Mouse (Mus musculus) small intestine, adult 2 months (tissue): ENCODE measurements at regions not wholly inside any gene's neighbourhood (a gene's known extent, or its start where the extent isn't known, plus 50 kb on each side); places are given as distances from the start of the nearest gene placed in this dataset.

Experiments
- H3K27ac ChIP-seq: fragments of 200-500 bp; 2 replicates; pipeline ENCODE4 v1.5.1; 2012; ENCODE audit warnings: low read depth, low read length, control low read depth, inconsistent platforms; ENCODE audit not compliant: insufficient read depth
- H3K27me3 ChIP-seq: fragments of 200-500 bp; 2 replicates; pipeline ENCODE4 v1.6.1; 2012; ENCODE audit warnings: mild to moderate bottlenecking, moderate library complexity, low read length, inconsistent platforms; ENCODE audit not compliant: control insufficient read depth, insufficient read depth
- H3K36me3 ChIP-seq: fragments of 200-500 bp; 2 replicates; pipeline ENCODE4 v1.6.1; 2012; ENCODE audit warnings: mild to moderate bottlenecking, low read length, control low read depth, inconsistent platforms; ENCODE audit not compliant: control insufficient read depth, insufficient read depth
- H3K4me1 ChIP-seq: fragments of 200-500 bp; 2 replicates; pipeline ENCODE4 v1.6.1; 2012; ENCODE audit warnings: low read length, inconsistent platforms, mixed read lengths; ENCODE audit not compliant: control insufficient read depth, insufficient read depth, insufficient read length
- H3K4me3 ChIP-seq: fragments of 200-500 bp; 2 replicates; pipeline ENCODE4 v1.5.1; 2012; ENCODE audit warnings: low read depth, mild to moderate bottlenecking, control low read depth, inconsistent platforms, low read length, moderate library complexity
- CTCF ChIP-seq: fragments of 200-500 bp; IDR thresholded peaks from 2 replicates; pipeline ENCODE4 v1.5.1; 2012; ENCODE audit warnings: low read depth, mild to moderate bottlenecking, control low read depth, inconsistent platforms, low read length, moderate library complexity, mixed read lengths; ENCODE audit not compliant: insufficient replicate concordance, insufficient read length; ENCODE audit errors: extremely low read depth
- POLR2A ChIP-seq: fragments of 200-500 bp; IDR thresholded peaks from 2 replicates; pipeline ENCODE4 v1.6.1; 2012; ENCODE audit warnings: low read depth, mild to moderate bottlenecking, control low read depth, inconsistent platforms, low read length, moderate library complexity
- WGBS: fragments of 180-500 bp; shearing (Covaris S2); methylation state at CpG from one replicate; pipeline ENCODE4 v1.1.7; 2018; 5-methylcytosine and 5-hydroxymethylcytosine counted together

DNA sequence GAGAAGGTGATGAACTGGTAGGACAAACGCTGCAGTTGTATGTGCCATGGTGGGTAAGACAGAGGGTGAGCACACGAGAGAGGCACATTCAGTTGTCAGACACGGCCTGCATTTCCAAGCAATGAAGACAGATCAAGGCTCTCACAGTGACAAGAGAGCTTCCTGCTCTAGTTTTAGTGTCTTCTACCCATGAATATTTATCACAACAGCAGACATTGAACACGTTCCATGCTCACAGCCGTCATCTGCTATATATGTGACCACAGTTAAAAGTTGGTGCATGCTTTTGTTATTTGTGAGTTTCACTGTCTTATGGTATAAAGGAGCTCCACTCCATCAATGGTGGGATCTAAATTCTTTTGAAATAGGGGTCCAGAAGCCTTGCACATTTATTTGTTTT is 76.9 kb upstream of the Gk2 start:
- TF ChIP-seq POLR2A (no peak), CTCF (no peak)
- Histone ChIP-seq H3K27ac (no peak overlapping the region), H3K4me1 (no peaks in the 10 kb centered on the region), H3K4me3 (no peak overlapping the region), H3K27me3 (no peaks in the 10 kb centered on the region), H3K36me3 (no peaks in the 10 kb centered on the region)
- WGBS = 72% methylated on average over 5 of the region's 5 CpGs

DNA sequence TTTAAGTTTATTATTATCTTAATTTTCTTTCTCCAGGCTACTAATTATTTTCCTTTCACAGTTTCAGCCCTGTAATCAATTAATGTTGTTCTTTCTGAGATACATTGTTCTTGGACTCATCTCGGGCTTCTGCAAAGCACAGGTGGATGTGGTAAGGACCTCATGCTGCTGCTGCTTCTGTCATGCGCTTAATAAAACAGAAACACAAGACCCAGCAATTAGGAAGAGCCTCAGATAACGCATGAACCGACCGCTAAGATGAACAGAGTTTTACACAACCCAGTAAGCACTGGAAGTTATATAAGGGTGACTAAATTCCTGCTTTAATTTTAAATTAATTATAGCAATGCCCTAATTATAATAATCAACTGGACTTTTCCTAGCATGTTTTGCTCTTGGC is 70.7 kb upstream of the Gk2 start:
- WGBS = 86% methylated on average over 5 of the region's 5 CpGs

More for the DNA sequence above, 70.7 kb upstream of the Gk2 start:
- Histone ChIP-seq H3K36me3 (no peaks in the 10 kb centered on the region), H3K27me3 (no peaks in the 10 kb centered on the region), H3K27ac (no peak overlapping the region), H3K4me1 (no peaks in the 10 kb centered on the region), H3K4me3 (no peak overlapping the region)
- no peak for TF ChIP-seq POLR2A
- TF ChIP-seq CTCF = no peak
